Mouse (Mus musculus) brain, embryonic 14.5 days (tissue): ENCODE measurements around the gene Bpifb3. TPM values are rescaled to one million over a fixed set of nuclear protein-coding genes. Genes with fewer than 3 reads are reported as not detected.

Source experiments
- DNase-seq: peaks from one replicate; pipeline ENCODE4 v3.0.0-alpha.2; 2011; ENCODE audit warnings: low read depth
- CTCF ChIP-seq: fragments of 200-500 bp; IDR thresholded peaks from 2 replicates; pipeline ENCODE4 v1.5.1; 2012; ENCODE audit warnings: inconsistent platforms, mild to moderate bottlenecking, moderate library complexity, borderline replicate concordance; ENCODE audit not compliant: insufficient read depth, insufficient read length; ENCODE audit errors: extremely low read depth
- POLR2A ChIP-seq: fragments of 200-500 bp; IDR thresholded peaks from 2 replicates; pipeline ENCODE4 v1.6.1; 2012; ENCODE audit warnings: mild to moderate bottlenecking, inconsistent platforms, borderline replicate concordance; ENCODE audit not compliant: poor library complexity, insufficient read depth, insufficient read length, severe bottlenecking; ENCODE audit errors: extremely low read depth
- polyA plus RNA-seq: library from polyadenylated mRNA; depleted of rRNA; stranded (reverse); fragments of >200 nt; gene quantifications from 2 replicates; pipeline ENCODE4 v1.2.3, GENCODE M21; 2012; rRNA removed

Gene Bpifb3
- 0.06 and 0.07 TPM in 2 replicates for polyA plus RNA-seq

- no peak for TF ChIP-seq POLR2A
- no peak for TF ChIP-seq CTCF
Measured at GRCm38 (mm10) chr2:153917930-153918329, at the start of gene Bpifb3. TSS of gene Bpifb3 (plus strand) at chr2:153918230.

DNA sequence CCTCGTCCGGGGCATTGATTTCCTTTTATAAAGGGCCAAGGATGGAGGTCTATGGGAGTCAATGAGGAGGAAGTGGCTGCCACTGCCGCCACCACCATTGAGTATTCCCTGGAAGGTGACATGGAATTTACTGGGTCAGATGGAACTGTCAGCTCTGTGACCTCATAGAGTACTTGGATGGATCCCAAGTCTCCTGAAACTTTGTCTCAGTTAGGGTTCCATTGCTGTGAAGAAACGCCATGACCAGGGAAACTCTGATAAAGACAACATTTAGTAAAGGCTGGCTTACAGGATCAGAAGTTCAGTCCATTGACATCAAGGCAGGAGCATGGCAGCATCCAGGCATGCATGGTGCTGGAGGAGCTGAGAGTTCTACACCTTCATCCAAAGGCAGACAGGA lies 47.0 kb upstream of the Bpifb3 start, which contains the start of gene Sun5:
Sun5 (minus strand) TSS at position 101 of the 400 bp plus-strand sequence.
- TF ChIP-seq POLR2A (no peak), CTCF (no peak)
- DNase-seq = no peak

More at GRCm38 (mm10) chr2:153917930-153918329, at the start of gene Bpifb3:
- DNase-seq = no peak

- no peak for TF ChIP-seq CTCF
- TF ChIP-seq POLR2A = no peak
- peak; percentile 0 for DNase-seq
Measured at GRCm38 (mm10) chr2:153874745-153875144, 43.3 kb upstream of the Bpifb3 start, which contains the start of gene Bpifb2. TSS of gene Bpifb2 (plus strand) at chr2:153875045.

DNA sequence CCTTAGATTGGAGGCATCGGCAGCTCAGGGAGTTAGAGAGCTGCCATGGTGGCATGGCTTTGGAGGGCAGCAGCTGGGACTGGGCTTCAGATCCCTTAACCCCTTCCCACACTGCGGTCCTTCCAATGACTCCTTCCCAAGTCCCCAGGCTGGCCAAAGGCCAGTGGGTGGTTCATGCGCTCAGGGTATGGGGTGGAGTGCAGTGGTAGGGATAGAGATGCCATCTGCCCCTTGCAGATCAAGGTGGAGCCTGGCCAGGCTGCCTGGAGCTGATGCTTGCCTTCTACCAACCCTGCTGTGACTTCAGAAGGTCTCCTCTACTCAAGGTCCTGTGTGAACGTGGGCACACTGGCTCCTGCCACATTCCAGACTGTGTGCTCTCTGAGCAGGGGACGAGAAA lies 18.9 kb upstream of the Bpifb3 start:
- DNase-seq = no peak
- TF ChIP-seq POLR2A = no peak
- no peak for TF ChIP-seq CTCF

GRCm38 (mm10) chr2:153900088-153900487 lies 17.9 kb upstream of the Bpifb3 start, which contains the start of gene Bpifb6:
TSS of gene Bpifb6 (plus strand) at chr2:153900388.
- no peak for DNase-seq
- TF ChIP-seq POLR2A (no peak), CTCF (no peak)

DNA sequence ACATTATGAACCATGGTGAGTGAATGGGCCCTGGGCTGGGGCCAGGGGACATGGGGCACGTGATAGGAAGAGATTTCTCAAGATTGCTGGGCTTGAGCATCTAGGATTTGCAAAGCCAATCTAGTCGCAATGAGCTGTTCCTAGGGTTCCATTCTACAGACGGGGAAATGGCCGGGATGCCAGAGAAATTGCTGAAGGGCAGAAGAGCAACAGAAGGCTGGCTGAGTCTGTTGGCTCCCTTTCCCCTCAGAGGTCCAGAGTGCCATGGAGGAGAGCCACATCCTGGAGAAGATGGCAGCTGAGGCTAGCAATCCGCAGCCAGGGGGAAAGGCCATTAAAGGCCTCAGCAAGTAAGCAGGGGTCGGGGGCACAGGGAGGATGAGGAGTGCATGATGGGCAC lies 15.3 kb upstream of the Bpifb3 start:
- no peak for DNase-seq
- TF ChIP-seq CTCF (no peak), POLR2A (no peak)

DNA sequence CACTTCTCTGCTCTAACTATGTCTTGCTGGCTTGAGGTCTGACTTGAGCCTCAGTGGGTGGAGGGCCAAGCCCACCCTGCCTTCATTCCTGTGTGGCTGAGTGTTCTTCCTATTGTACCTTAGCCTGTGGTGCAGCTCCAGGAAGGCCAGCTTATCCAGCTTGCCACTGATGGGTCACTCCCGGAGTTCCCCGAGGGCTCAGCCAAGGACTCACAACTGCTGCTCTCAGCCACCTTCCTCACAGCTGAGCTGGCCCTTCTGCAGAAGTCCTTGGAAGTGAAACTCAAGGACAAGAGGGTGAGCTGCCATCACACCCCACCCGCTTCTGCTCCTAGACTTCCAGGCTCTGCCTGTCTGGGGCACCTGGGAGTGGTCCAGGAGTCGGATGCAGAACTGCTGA lies 11.4 kb upstream of the Bpifb3 start:
- TF ChIP-seq POLR2A = no peak
- no peak for TF ChIP-seq CTCF
- DNase-seq = no peak

GRCm38 (mm10) chr2:153914151-153914550 lies 3.9 kb upstream of the Bpifb3 start:
- TF ChIP-seq CTCF = no peak
- no peak for TF ChIP-seq POLR2A
- DNase-seq = peak; percentile 22

- no peak for TF ChIP-seq POLR2A
- TF ChIP-seq CTCF = no peak
- DNase-seq = no peak
Measured at GRCm38 (mm10) chr2:153921246-153921645, 3.2 kb downstream of the Bpifb3 start.

GRCm38 (mm10) chr2:153929871-153930413 lies 11.9 kb downstream of the Bpifb3 start:
- DNase-seq = peak; percentile 45
- TF ChIP-seq POLR2A (no peak), CTCF (peak; percentile 83)

GRCm38 (mm10) chr2:153931125-153931524 lies 13.1 kb downstream of the Bpifb3 start:
- DNase-seq = peak; percentile 67

GRCm38 (mm10) chr2:153933311-153933710 lies 15.3 kb downstream of the Bpifb3 start:
- DNase-seq = no peak

More at GRCm38 (mm10) chr2:153931125-153931524, 13.1 kb downstream of the Bpifb3 start:
- TF ChIP-seq CTCF (no peak), POLR2A (no peak)

DNA sequence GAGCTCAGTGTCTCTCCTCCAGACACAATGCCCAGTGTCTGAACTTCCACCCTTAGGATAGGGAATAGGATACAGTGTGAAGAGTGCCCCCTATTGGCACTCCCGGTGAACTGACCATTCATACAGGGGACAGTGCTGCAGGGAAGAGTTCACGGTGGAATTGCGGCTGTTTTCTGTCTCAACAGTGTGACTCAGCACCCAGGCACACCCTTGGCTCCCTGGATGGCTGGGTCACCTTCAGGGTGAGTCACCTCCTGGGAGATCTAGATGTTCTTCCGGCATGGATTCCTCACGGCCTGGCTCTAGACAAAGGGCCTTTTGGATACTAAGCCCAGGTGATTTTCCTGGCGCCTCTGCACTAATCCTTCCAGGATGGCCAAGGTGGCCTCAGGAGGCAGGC lies 17.3 kb downstream of the Bpifb3 start:
- no peak for TF ChIP-seq CTCF
- TF ChIP-seq POLR2A = no peak
- DNase-seq = no peak

More at GRCm38 (mm10) chr2:153933311-153933710, 15.3 kb downstream of the Bpifb3 start:
- TF ChIP-seq POLR2A (no peak), CTCF (no peak)
